Mouse (Mus musculus) thymus, postnatal 14 days (tissue): ENCODE results near the gene Csf2rb2.
A peak's percentile ranks its signal among the peaks of the same experiment; 100 is the strongest.

Source experiments
- DNase-seq: peaks from one replicate; pipeline ENCODE4 v3.0.0; 2021

The Csf2rb2 gene

GRCm38 (mm10) chr15:78254751-78255150 lies 50.8 kb downstream of the Csf2rb2 start:
- peak; percentile 12 for DNase-seq

- peak; percentile 29 for DNase-seq
These were observed 57.1 kb downstream of the Csf2rb2 start for GRCm38 (mm10) chr15:78248410-78248809.

DNA sequence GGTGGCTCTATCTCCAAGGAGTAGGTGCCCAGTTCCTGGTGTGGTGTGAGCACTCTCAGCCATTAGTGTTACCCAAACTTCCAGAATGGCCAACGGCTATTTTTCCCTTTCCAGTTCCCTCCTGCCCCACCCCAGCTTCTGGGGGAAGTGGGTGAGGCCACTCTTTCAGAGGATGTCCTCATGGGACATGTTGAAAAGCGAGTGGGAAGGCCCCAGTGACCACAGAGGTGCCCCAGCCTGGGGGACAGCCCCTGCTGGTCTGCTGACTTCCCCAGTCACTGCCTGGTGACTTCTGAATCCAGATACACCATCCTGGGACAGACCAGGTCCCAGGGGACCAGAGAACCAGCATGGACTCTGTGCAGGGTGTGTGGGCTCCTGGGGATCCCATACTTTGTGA lies 57.9 kb downstream of the Csf2rb2 start:
- no peak for DNase-seq

GRCm38 (mm10) chr15:78246143-78247116 lies 59.1 kb downstream of the Csf2rb2 start:
- no peak for DNase-seq

DNA sequence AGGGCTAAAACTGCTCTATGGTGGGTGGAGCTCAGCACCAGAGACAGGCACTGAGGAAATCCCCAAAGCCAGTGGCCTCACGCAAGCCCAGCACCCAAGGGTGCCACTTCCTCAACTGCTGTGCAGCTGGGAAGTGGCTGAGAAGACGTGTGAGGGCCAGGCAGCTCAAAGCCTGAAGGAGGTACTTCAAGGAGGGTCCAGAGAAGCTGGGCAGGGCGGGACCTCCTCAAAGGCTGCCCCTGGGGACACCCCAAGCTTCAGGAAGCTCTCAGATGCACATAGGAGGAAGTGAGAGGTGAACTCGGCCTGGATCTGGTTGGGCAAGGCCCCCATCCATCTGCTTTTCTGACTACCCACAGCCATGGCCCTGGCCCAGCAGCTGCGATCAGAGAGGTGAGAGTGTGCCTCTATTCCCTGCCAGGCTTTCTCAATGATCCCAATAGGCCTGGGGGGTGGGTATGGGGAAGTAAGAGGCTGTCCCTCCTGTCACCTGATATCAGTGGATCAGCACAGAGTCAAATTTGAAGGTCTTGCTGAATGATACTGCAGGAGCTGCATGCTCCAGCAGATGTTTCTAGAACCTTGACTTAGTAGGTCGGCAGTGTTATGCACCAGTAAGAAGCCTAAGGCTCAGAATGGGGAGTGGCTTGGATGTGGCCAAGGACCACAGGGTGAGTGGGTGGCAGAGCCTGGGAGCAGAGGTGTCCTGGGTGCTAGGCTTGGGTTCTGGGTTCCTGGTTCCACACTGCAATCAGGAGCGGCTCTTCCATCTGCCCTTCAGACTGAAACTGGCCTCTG lies 60.6 kb downstream of the Csf2rb2 start, which contains the start of gene Ncf4:
TSS of gene Ncf4 (plus strand) at position 107 of the 798 bp plus-strand sequence.
- no peak for DNase-seq

- DNase-seq, result no peak
These were observed 61.7 kb downstream of the Csf2rb2 start for GRCm38 (mm10) chr15:78243774-78244173.

DNA sequence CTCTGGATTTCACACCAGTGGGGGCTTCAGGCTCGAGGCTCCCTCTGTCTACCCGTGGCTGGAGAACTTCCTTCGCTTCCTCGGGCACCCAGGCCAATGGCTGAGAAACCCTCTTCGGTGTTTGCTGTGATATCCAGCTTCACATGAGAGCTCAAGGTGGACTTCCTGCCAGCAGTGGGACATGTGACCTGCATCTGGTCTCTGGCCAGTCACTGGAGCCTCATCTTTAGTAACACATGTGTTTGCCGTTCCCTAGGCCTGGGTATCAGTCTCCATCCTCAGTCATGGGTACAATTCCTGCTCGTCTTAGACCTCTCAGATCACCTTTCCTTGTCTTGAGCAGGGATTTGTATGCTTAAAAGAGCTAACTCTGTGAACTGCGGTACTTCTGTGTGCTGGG lies 62.5 kb downstream of the Csf2rb2 start:
- DNase-seq, result no peak

DNA sequence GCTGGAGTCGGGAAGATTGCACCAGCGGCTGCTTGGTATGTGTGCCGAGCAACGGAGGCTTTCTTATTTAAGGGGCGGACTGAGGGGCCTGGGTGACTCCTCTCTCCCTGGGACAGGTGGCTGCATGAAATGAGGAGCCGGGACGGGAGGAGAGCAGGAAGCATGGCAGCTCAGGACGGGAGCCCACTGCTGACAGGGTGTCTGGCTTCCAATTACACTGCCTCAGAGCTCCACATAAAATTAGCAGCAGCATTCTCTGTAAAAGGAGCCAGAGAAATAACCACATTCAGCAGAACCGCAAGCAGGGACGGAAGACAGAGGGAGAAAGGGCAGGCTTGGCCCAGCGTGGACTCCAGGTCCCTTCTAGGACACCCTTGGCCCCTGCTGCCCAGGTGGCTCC lies 64.2 kb downstream of the Csf2rb2 start:
- DNase-seq, result no peak

GRCm38 (mm10) chr15:78239956-78240617 lies 65.4 kb downstream of the Csf2rb2 start:
- DNase-seq, result no peak

DNA sequence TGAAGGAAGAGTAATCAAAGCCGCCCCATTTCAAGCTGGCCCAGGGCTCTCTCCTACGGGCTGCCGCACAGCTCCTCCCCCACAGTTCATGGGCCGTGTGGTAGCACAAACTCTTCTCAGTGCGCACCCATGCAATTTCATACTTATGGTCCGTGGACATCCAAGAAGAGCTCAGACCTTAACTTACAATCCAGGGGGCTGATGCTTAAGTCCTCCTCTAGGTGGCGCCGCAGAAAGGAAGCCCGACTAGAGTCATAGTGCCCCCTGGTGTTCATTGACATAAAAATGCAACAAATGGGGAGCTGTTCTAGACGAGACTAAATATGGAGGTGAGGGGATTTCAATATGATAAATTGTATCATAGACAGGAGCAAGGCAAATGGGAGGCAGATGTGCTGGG lies 66.1 kb downstream of the Csf2rb2 start:
- DNase-seq, result peak; percentile 77

GRCm38 (mm10) chr15:78234823-78235509 lies 70.6 kb downstream of the Csf2rb2 start:
- no peak for DNase-seq
